Comparison of ENCODE assay signal across 12 mouse cellular contexts in the genomic region with DNA sequence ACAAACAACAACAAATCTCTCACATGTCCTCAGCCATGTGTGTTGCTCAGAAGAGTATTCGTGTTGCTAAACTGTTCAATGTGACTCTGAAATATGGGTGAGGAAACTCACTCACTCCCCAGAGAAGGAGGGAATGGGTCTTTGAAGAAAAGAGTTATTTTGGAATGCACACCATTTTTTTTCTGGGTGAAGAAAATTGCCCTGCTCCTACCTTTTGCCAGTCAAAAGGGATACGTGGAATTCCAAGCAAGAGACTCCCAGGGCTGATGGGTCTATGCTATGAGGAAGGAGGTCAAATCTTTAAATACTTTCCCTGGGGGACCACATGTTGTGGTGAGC.
DNase-seq lines count a peak whose midpoint lies in the region; ATAC-seq lines count a peak whose summit lies in the region.
"Had no signal": no experiment of that assay in that cellular context is flagged by ENCODE, and none has a peak within 500 bp of the region (broad histone marks: within the 10 kb centered on the region; RNA-seq: fewer than 3 reads in every experiment).

No protein-coding gene starts in this region.

- ATAC-seq in kidney, embryonic 15.5 days (replicated peaks; ENCODE audit: low FRiP score) = no peak
- no peak for ATAC-seq in embryonic facial prominence, embryonic 11.5 days (replicated peaks; ENCODE audit: insufficient number of reproducible peaks, low FRiP score, low TSS enrichment, low read depth)

- H3K4me1 ChIP-seq in kidney, embryonic 15.5 days = peaks cover 65% of the 10 kb centered on the region
- H3K4me1 ChIP-seq in embryonic facial prominence, embryonic 11.5 days (ENCODE audit: control insufficient read depth, insufficient read depth, low read length) = no peaks in the 10 kb centered on the region; the same call in 1 of the 2 replicates
- H3K4me1 ChIP-seq in limb, embryonic 10.5 days = peaks cover 80% of the 10 kb centered on the region

- no peak overlapping the region for H3K9ac ChIP-seq in kidney, embryonic 15.5 days
- H3K9ac ChIP-seq in embryonic facial prominence, embryonic 11.5 days (replicated peaks; ENCODE audit: low read length) = no peak overlapping the region
- H3K9ac ChIP-seq: forebrain, embryonic 12.5 days had no signal

- peaks cover 17% of the 10 kb centered on the region for H3K27me3 ChIP-seq in kidney, embryonic 15.5 days
- no peaks in the 10 kb centered on the region for H3K27me3 ChIP-seq in embryonic facial prominence, embryonic 11.5 days (ENCODE audit: control insufficient read depth, insufficient read depth, low read length)
- no peaks in the 10 kb centered on the region for H3K27me3 ChIP-seq in limb, embryonic 10.5 days (ENCODE audit: low read depth, poor library complexity, severe bottlenecking)
- H3K27me3 ChIP-seq: CH12.LX had no signal

- H3K27ac ChIP-seq in kidney, embryonic 15.5 days = peak overlapping the region; percentile 65
- peak overlapping the region; percentile 16; the same call in 1 of the 2 replicates for H3K27ac ChIP-seq in embryonic facial prominence, embryonic 11.5 days (replicated peaks; ENCODE audit: low read depth, low read length)
- H3K27ac ChIP-seq in limb, embryonic 10.5 days = peak overlapping the region; percentile 82

- 0 out of 2 replicates have a peak overlapping the region, but pooled peaks have one; percentile 5 for H3K4me2 ChIP-seq in kidney, embryonic 15.5 days
- no peak overlapping the region for H3K4me2 ChIP-seq in embryonic facial prominence, embryonic 11.5 days (ENCODE audit: low read depth, low read length)
- H3K4me2 ChIP-seq: forebrain, embryonic 12.5 days had no signal

- DNase-seq in kidney, adult 11 months = no peak
- peak; percentile 14 for DNase-seq in NIH3T3 (ENCODE audit: low read depth)
- DNase-seq in embryonic facial prominence, embryonic 11.5 days (ENCODE audit: low spot score) = no peak
- DNase-seq in limb, embryonic 10.5 days (ENCODE audit: low spot score) = no peak
- DNase-seq in layer of hippocampus, postnatal 10 days (ENCODE audit: low spot score in 2 of 2) = no peak
- no peak for DNase-seq in cerebellum, adult 9-10 months
- no peak for DNase-seq in cerebellum, adult 11-12 months
- DNase-seq: adrenal gland, postnatal 10 days; right cerebral cortex, postnatal 25 days had no signal

- no peak overlapping the region for H3K4me3 ChIP-seq in kidney, embryonic 15.5 days (replicated peaks)
- H3K4me3 ChIP-seq in embryonic facial prominence, embryonic 11.5 days (ENCODE audit: low read depth, low read length) = no peak overlapping the region
- peak overlapping the region; percentile 24 for H3K4me3 ChIP-seq in limb, embryonic 10.5 days
- H3K4me3 ChIP-seq: forebrain, embryonic 12.5 days had no signal

- H3K9me3 ChIP-seq in kidney, embryonic 15.5 days (replicated peaks) = no peaks in the 10 kb centered on the region
- H3K9me3 ChIP-seq in embryonic facial prominence, embryonic 11.5 days (replicated peaks; ENCODE audit: control insufficient read depth, low read length) = no peaks in the 10 kb centered on the region
- no peaks in the 10 kb centered on the region for H3K9me3 ChIP-seq in limb, embryonic 10.5 days (replicated peaks)
- H3K9me3 ChIP-seq: forebrain, embryonic 12.5 days had no signal

- H3K36me3 ChIP-seq in kidney, embryonic 15.5 days = no peaks in the 10 kb centered on the region
- H3K36me3 ChIP-seq in embryonic facial prominence, embryonic 11.5 days (replicated peaks; ENCODE audit: control insufficient read depth, insufficient read depth, low read depth, low read length) = no peaks in the 10 kb centered on the region
- no peaks in the 10 kb centered on the region for H3K36me3 ChIP-seq in limb, embryonic 10.5 days
- H3K36me3 ChIP-seq: forebrain, embryonic 12.5 days had no signal

- 25% methylated on average over 2 of the region's 2 CpGs for WGBS in kidney, embryonic 15.5 days
- WGBS in embryonic facial prominence, embryonic 11.5 days = 15% methylated on average over 2 of the region's 2 CpGs
- WGBS in limb, embryonic 10.5 days = 12% methylated on average over 2 of the region's 2 CpGs

Comparison
In these comparisons a context has a peak if more than half of its experiments do, and no peak if none do; other contexts are left out.
1. H3K27ac ChIP-seq: peak in every context shown above with its lines; median percentile 82 in limb, embryonic 10.5 days; 65 in kidney, embryonic 15.5 days; 16 in embryonic facial prominence, embryonic 11.5 days.